Mouse (Mus musculus): ENCODE measurements around the gene Clnk. TPM values are rescaled to one million over a fixed set of nuclear protein-coding genes. Genes with fewer than 3 reads are reported as not detected.
A peak's percentile ranks its signal among the peaks of the same experiment; 100 is the strongest.

Gene Clnk
- polyA plus RNA-seq, 1 experiment from 2014 or later: 0.16 TPM

DNA sequence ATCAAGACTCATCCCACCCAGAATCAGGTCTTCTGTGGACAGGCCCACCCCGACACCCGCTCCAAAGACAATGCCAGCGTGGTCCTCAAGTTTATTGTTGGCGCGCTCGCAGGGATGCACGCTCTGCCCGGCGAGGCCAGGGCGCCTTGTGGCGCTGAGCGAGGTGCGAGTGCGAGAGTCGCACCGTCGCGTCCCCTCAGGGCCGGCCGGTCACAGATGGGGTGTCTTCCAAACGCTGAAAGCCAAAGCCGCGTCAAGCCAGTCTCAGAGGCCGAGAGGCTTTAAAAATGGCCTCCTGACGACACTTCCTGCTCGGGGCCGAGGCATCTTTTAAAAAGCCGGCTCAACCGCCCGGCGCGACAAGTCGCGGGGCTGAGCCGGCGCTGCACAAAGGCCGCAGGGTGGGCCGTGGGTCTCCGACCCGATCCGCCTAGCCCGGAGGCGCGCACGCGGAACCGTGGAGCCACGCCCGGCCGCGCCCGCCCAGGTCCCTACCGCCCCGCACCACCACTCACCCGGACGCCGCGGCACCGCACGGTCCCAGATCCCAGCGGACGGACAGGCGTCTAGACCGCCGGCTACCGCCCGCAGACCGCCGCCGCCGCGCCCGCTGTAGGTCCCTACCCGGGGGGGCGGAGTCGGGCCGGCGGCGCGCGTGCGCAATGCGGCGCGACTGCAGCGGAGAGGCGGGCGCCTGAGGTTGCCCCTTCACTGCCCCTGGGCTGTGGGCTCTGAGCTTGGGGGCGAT, 192.3 kb downstream of the Clnk start, which contains the start of gene Zfp518b:
Zfp518b (minus strand) TSS at position 663 of the 748 bp plus-strand sequence.
- peaks cover 11% of the 10 kb centered on the region for H3K4me1 ChIP-seq (replicated peaks; ENCODE audit: control insufficient read depth, insufficient read depth, low read length)
- peak within 1 kb of the TSS; percentile 91 for H3K9ac ChIP-seq (replicated peaks; ENCODE audit: low read depth, low read length)
- H3K9me3 ChIP-seq (ENCODE audit: control insufficient read depth, low read length): peaks cover 5% of the 10 kb centered on the region; the same call in 1 of the 2 replicates
- peak within 1 kb of the TSS; percentile 75 for H3K4me2 ChIP-seq (ENCODE audit: low read length)
- ATAC-seq: peak; percentile 94
- H3K27ac ChIP-seq (ENCODE audit: low read length): peak within 1 kb of the TSS; percentile 82
- peaks cover 34% of the 10 kb centered on the region for H3K36me3 ChIP-seq (ENCODE audit: control insufficient read depth, insufficient read depth)
- WGBS: under 1% methylated on average over 88 of the region's 89 CpGs
- no peaks in the 10 kb centered on the region for H3K27me3 ChIP-seq (replicated peaks; ENCODE audit: control insufficient read depth, insufficient read depth, low read length)
- H3K4me3 ChIP-seq (replicated peaks; ENCODE audit: low read length): peak within 1 kb of the TSS; percentile 78

DNA sequence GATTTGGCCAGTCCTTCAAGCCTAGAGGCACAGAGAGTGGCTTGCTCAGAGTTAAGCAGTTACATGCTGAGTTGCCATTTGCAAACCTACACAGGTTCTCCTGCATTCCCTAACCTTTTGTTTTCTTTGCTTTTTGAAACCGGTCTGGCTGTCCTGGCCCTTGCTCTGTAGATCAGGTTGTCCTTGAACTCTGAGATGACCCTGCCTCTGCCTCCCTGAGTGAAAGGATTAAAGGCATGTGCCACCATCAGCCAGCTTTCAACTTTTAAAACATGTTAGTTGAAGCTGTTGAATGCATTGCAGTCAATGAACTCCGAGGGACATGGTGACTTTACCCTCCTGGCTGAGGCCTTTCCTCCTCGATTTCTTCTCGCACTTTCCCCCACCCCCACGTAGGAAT, 217.8 kb downstream of the Clnk start:
- H3K9ac ChIP-seq (replicated peaks; ENCODE audit: low read depth, low read length): no peak overlapping the region
- WGBS: 91% methylated on average over 5 of the region's 5 CpGs
- no peak for ATAC-seq

More for the DNA sequence above, 217.8 kb downstream of the Clnk start:
- Histone ChIP-seq H3K27me3 (replicated peaks; ENCODE audit: control insufficient read depth, insufficient read depth, low read length) (no peaks in the 10 kb centered on the region), H3K36me3 (ENCODE audit: control insufficient read depth, insufficient read depth) (no peaks in the 10 kb centered on the region), H3K4me2 (ENCODE audit: low read length) (no peak overlapping the region), H3K4me3 (replicated peaks; ENCODE audit: low read length) (no peak overlapping the region), H3K4me1 (replicated peaks; ENCODE audit: control insufficient read depth, insufficient read depth, low read length) (no peaks in the 10 kb centered on the region), H3K27ac (ENCODE audit: low read length) (no peak overlapping the region), H3K9me3 (ENCODE audit: control insufficient read depth, low read length) (no peaks in the 10 kb centered on the region)

Other genes starting within 250 kb of the Clnk start
- gene Zfp518b, start 192.0 kb downstream of the Clnk start, polyA plus RNA-seq (2015; fragmentation: Nextera tagmentation; extraction: Ambion mirVana): 44.5 and 52.3 TPM in 2 replicates